Mouse (Mus musculus) spleen, adult 2 months (tissue): ENCODE measurements around the gene Rab12.

ENCODE experiments used
- CTCF ChIP-seq: fragments of 200-500 bp; IDR thresholded peaks from 2 replicates; pipeline ENCODE4 v1.5.1; 2011; ENCODE audit warnings: mild to moderate bottlenecking, inconsistent platforms; ENCODE audit not compliant: insufficient read depth, insufficient read length, insufficient replicate concordance; ENCODE audit errors: extremely low read depth
- POLR2A ChIP-seq: fragments of 200-500 bp; IDR thresholded peaks from 2 replicates; pipeline ENCODE4 v1.6.1; 2011; ENCODE audit warnings: low read depth, low read length, inconsistent platforms

DNA sequence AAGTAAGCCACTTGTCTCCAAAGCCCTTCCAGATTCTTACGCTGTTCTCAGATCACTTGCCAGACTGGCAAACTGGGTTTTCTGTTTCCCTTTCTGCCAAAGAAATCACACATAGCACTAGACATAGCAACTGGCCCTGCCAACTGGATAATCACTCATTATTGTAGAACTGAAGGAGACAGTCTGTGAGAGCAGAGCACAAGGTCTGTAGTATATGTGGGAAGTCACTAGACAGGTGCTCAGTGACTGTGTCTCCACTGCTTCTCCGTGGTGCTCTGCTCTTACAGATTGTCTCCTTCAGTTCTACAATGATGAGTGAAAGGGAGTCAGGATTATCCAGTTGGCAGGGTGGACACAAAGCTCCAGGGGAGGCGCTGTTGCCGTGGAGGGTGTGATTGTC is 33.2 kb upstream of the Rab12 start:
- no peak for TF ChIP-seq POLR2A
- no peak for TF ChIP-seq CTCF
